Mouse (Mus musculus) neural tube, embryonic 11.5 days (tissue): ENCODE results near the gene Kdelr1. TPM values are rescaled to one million over a fixed set of nuclear protein-coding genes. Genes with fewer than 3 reads are reported as not detected.

Source experiments
- ATAC-seq: fragments of 200-750 bp; cut with Nextera tagmentation; 2 replicates; pipeline ENCODE4 v1.8.0; 2017; ENCODE audit warnings: moderate number of reproducible peaks, mild to moderate bottlenecking, moderate TSS enrichment, moderate library complexity; ENCODE audit not compliant: insufficient read depth, low FRiP score, low TSS enrichment
- DNase-seq: peaks from one replicate; pipeline ENCODE4 v3.0.0-alpha.2; 2015; ENCODE audit warnings: low spot score
- H3K27ac ChIP-seq: fragments of 300-500 bp; sonication (generic); 2 replicates; pipeline ENCODE4 v1.5.1; 2014; ENCODE audit warnings: low read depth, mild to moderate bottlenecking, low read length
- H3K27me3 ChIP-seq: fragments of 300-500 bp; sonication (generic); 2 replicates; pipeline ENCODE4 v1.6.1; 2014; ENCODE audit warnings: mild to moderate bottlenecking, low read length, mixed read lengths; ENCODE audit not compliant: control insufficient read depth, insufficient read depth
- H3K36me3 ChIP-seq: fragments of 300-500 bp; sonication (generic); 2 replicates; pipeline ENCODE4 v1.6.1; 2014; ENCODE audit warnings: mild to moderate bottlenecking, low read length, moderate library complexity, mixed read lengths; ENCODE audit not compliant: control insufficient read depth, insufficient read depth
- H3K4me1 ChIP-seq: fragments of 300-500 bp; sonication (generic); 2 replicates; pipeline ENCODE4 v1.6.1; 2014; ENCODE audit warnings: low read length, mixed read lengths; ENCODE audit not compliant: control insufficient read depth, insufficient read depth
- H3K4me2 ChIP-seq: fragments of 300-500 bp; sonication (generic); 2 replicates; pipeline ENCODE4 v1.6.1; 2014; ENCODE audit warnings: low read depth, mild to moderate bottlenecking, moderate library complexity
- H3K4me3 ChIP-seq: fragments of 300-500 bp; sonication (generic); 2 replicates; pipeline ENCODE4 v1.5.1; 2014; ENCODE audit warnings: low read depth, low read length
- H3K9ac ChIP-seq: fragments of 300-500 bp; sonication (generic); 2 replicates; pipeline ENCODE4 v1.6.1; 2014; ENCODE audit warnings: mild to moderate bottlenecking, low read length
- H3K9me3 ChIP-seq: fragments of 300-500 bp; sonication (generic); 2 replicates; pipeline ENCODE4 v1.6.1; 2016; ENCODE audit warnings: low read length; ENCODE audit not compliant: control insufficient read depth
- WGBS: fragments of 180-500 bp; shearing (Covaris S2); extraction: QIAGEN DNeasy Blood & Tissue Kit; methylation state at CpG from one replicate; pipeline ENCODE4 v1.1.7; 2014; 5-methylcytosine and 5-hydroxymethylcytosine counted together
- polyA plus RNA-seq: library from polyadenylated mRNA; unstranded; fragments of >200 nt; fragmentation: Nextera tagmentation; extraction: Ambion mirVana; gene quantifications from 2 replicates; pipeline ENCODE4 v1.2.1, GENCODE M21; 2014

Kdelr1 gene
- polyA plus RNA-seq, 1 experiment from 2014 or later = 75.4 TPM

- Histone ChIP-seq H3K9me3 (no peaks in the 10 kb centered on the region), H3K36me3 (no peaks in the 10 kb centered on the region; the same call in 1 of the 2 replicates), H3K4me1 (peaks cover 5% of the 10 kb centered on the region; the same call in 1 of the 2 replicates), H3K9ac (no peak overlapping the region), H3K4me2 (no peak overlapping the region), H3K27me3 (no peaks in the 10 kb centered on the region), H3K27ac (no peak overlapping the region), H3K4me3 (no peak overlapping the region)
- ATAC-seq = no peak
- peak; percentile 45 for DNase-seq
- 54% methylated on average over 5 of the region's 5 CpGs for WGBS
These were observed 29.0 kb downstream of the Kdelr1 start for GRCm38 (mm10) chr7:45901562-45901961.

- DNase-seq = peak; percentile 35
- H3K4me2 ChIP-seq = no peak overlapping the region
- H3K9ac ChIP-seq = no peak overlapping the region
- no peak for ATAC-seq
- 84% methylated on average over 12 of the region's 12 CpGs for WGBS
- H3K4me1 ChIP-seq = peaks cover 1% of the 10 kb centered on the region; the same call in 1 of the 2 replicates
- no peaks in the 10 kb centered on the region; the same call in 1 of the 2 replicates for H3K36me3 ChIP-seq
- no peak overlapping the region for H3K4me3 ChIP-seq
- H3K27ac ChIP-seq = no peak overlapping the region
- no peaks in the 10 kb centered on the region for H3K27me3 ChIP-seq
- H3K9me3 ChIP-seq = no peaks in the 10 kb centered on the region
These were observed 30.0 kb downstream of the Kdelr1 start for GRCm38 (mm10) chr7:45902481-45903002.

- no peak overlapping the region for H3K9ac ChIP-seq
- DNase-seq (no peak), ATAC-seq (no peak)
- no peaks in the 10 kb centered on the region for H3K4me1 ChIP-seq
- no peaks in the 10 kb centered on the region for H3K27me3 ChIP-seq
- H3K4me2 ChIP-seq = no peak overlapping the region
- WGBS = 87% methylated on average over 9 of the region's 9 CpGs
- no peaks in the 10 kb centered on the region for H3K9me3 ChIP-seq
- no peak overlapping the region for H3K27ac ChIP-seq
- H3K36me3 ChIP-seq = peaks cover 6% of the 10 kb centered on the region
- H3K4me3 ChIP-seq = no peak overlapping the region
These were observed 34.0 kb downstream of the Kdelr1 start for GRCm38 (mm10) chr7:45906622-45907021.

- Histone ChIP-seq H3K4me1 (no peaks in the 10 kb centered on the region), H3K36me3 (peaks cover 6% of the 10 kb centered on the region), H3K27me3 (no peaks in the 10 kb centered on the region), H3K4me2 (no peak overlapping the region), H3K4me3 (no peak overlapping the region), H3K27ac (no peak overlapping the region), H3K9me3 (no peaks in the 10 kb centered on the region), H3K9ac (no peak overlapping the region)
- ATAC-seq (no peak), DNase-seq (no peak)
These were observed 35.8 kb downstream of the Kdelr1 start for GRCm38 (mm10) chr7:45908384-45908783.

- H3K4me3 ChIP-seq = no peak overlapping the region
- no peak for ATAC-seq
- H3K9ac ChIP-seq = no peak overlapping the region
- 94% methylated on average over 16 of the region's 16 CpGs for WGBS
- H3K9me3 ChIP-seq = no peaks in the 10 kb centered on the region
- H3K4me2 ChIP-seq = no peak overlapping the region
- H3K27ac ChIP-seq = no peak overlapping the region
- no peak for DNase-seq
- H3K4me1 ChIP-seq = no peaks in the 10 kb centered on the region
- H3K27me3 ChIP-seq = no peaks in the 10 kb centered on the region
- H3K36me3 ChIP-seq = peaks cover 6% of the 10 kb centered on the region
These were observed 36.6 kb downstream of the Kdelr1 start for GRCm38 (mm10) chr7:45909145-45909544.

GRCm38 (mm10) chr7:45914067-45914466, 41.5 kb downstream of the Kdelr1 start:
- Histone ChIP-seq H3K36me3 (peaks cover 6% of the 10 kb centered on the region), H3K4me3 (no peak overlapping the region), H3K4me1 (peaks cover 16% of the 10 kb centered on the region), H3K27ac (no peak overlapping the region), H3K27me3 (no peaks in the 10 kb centered on the region), H3K4me2 (no peak overlapping the region), H3K9ac (no peak overlapping the region), H3K9me3 (no peaks in the 10 kb centered on the region)
- DNase-seq (no peak), ATAC-seq (no peak)
- 93% methylated on average over 6 of the region's 6 CpGs for WGBS

GRCm38 (mm10) chr7:45915011-45915410, 42.4 kb downstream of the Kdelr1 start:
- Histone ChIP-seq H3K27me3 (no peaks in the 10 kb centered on the region), H3K4me3 (no peak overlapping the region), H3K9me3 (no peaks in the 10 kb centered on the region), H3K9ac (no peak overlapping the region), H3K4me1 (peaks cover 16% of the 10 kb centered on the region), H3K4me2 (no peak overlapping the region), H3K36me3 (peaks cover under 1% of the 10 kb centered on the region), H3K27ac (no peak overlapping the region)
- no peak for ATAC-seq
- no peak for DNase-seq
- 87% methylated on average over 5 of the region's 5 CpGs for WGBS

- Histone ChIP-seq H3K36me3 (no peaks in the 10 kb centered on the region), H3K4me2 (peak overlapping the region; percentile 33), H3K9me3 (no peaks in the 10 kb centered on the region), H3K4me1 (peaks cover 16% of the 10 kb centered on the region), H3K9ac (peak overlapping the region; percentile 36), H3K4me3 (peak overlapping the region; percentile 1; the same call in 1 of the 2 replicates), H3K27ac (peak overlapping the region; percentile 80), H3K27me3 (no peaks in the 10 kb centered on the region)
- DNase-seq = peak; percentile 82
- 38% methylated on average over 26 of the region's 26 CpGs for WGBS
- ATAC-seq = peak; percentile 88
These were observed 43.8 kb downstream of the Kdelr1 start for GRCm38 (mm10) chr7:45916056-45917003.
